Mouse (Mus musculus): ENCODE measurements at regions not wholly inside any gene's neighbourhood (a gene's known extent, or its start where the extent isn't known, plus 50 kb on each side); places are given as distances from the start of the nearest gene placed in this dataset.
A peak's percentile ranks its signal among the peaks of the same experiment; 100 is the strongest.
"Not testable (repeated sequence)": the region's sequence is repeated elsewhere in the genome, so short reads cannot be mapped to it uniquely, and the experiment has no call there.

DNA sequence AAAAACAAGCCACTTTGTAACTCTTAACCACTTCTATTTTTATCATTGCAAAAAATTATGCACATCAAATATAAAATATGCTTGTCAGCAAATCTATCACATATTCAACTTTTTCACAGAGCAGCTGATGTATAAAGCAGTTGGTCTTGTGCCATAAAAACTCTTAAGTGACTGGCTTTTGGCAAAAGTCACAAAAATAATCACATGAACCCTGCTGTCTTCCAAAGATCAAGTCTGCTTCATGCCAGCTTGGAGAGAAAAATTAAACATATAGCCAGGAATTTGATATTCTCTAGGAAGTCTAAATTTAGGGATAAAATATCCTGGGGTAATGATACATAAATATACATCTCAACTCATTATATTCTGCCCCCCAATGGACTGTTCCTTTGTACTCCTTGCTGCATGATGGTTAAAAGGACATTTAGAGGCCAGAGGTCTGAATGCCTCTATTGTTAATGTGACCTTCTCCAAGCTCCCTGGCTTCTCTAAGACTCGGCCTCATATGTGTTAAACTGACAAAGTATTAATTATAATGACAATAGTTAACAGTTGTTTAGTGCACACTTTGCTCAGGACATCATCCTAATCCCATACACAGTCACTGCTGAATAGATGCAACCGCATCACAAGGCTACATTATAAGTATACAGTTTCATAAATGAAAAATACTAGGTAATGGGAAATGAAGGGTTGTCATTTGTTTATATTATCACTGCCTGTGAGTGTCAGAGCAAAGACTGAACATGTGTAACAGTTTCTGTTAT lies 422.9 kb upstream of the Hs3st1 start:
- no peak for DNase-seq (ENCODE audit: low spot score)

DNA sequence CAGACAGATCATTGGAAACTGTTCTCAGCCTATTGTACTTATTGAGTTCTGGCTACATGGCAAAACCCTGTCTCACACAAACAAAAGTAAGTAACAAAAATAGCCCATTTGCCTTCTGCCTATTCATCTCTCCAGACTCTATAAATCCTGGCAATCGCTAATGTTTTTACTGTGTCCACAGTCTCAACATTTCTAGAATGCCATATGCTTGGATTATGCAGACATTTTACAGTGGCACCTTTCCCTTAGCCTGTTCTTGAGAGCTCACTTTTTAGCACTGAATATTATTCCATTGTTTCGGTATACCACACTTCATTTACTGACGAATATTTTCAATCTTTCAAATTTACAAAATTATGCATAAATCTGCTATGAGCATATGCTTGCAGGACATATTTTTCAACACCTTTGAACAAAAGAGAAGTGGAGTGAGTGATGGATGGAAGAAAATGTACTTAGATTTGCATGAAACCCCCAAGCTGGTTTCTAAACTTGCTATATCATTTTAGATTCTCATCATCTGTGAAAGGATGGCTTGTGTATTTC lies 381.5 kb upstream of the Hs3st1 start:
- DNase-seq (ENCODE audit: low spot score): no peak

DNA sequence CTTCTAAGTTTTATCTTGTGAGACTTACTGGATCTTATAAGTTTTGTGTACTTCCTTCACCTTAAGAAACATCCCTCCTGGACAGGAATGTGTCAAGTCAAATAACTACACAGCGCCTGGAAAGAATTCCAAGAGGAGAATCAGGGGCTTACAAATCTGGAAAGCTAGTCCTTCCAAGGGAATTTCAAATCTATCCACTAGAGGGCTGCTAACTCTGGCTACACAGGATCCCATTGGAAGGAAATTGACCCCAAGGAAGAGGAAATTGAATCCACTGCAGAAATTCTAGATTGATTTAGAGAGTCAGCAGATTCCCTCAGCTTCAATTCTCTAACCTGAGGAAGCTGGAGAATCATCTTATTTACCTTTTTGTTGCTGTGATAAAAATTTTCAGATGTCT lies 369.1 kb upstream of the Hs3st1 start:
- DNase-seq (ENCODE audit: low spot score): no peak

DNA sequence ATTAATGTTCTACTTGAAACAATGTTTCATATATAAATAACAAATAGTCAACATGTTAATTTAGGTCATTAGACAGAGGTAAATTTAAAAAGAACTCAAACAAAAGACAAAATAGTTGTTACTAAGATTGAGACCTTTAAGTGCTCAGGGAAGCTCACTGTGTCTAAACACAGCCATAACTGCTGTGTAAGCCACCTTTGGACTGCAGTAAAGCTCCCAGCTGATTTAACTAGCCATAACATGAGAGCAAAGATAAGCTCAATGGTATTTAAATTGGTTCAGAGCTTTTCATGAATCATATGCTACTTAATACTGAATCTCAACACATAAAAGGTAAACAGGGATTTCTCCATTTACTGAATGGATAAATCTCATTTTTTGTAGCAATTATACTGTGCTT lies 361.6 kb upstream of the Hs3st1 start:
- no peak for DNase-seq (ENCODE audit: low spot score)

DNA sequence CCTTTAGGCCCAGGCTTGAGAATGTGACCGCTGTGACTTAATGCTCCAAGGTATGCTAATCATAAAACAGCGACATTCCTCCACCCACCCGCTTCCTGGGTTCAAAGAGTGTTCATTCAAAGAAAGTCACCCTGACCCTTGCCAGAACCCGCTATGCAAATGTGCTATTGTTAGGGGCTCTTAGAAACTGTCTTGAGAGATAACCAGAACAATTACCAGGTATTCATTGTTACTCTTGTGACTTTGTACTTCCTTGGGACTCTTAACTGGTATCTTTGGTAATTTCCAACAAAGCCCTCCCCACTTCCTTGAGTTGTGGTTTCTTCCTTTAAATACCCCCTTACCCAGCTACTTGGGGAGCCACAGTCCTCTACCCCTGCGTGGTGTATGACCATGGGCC lies 334.3 kb upstream of the Hs3st1 start:
- not testable (repeated sequence) for DNase-seq (ENCODE audit: low spot score)

DNA sequence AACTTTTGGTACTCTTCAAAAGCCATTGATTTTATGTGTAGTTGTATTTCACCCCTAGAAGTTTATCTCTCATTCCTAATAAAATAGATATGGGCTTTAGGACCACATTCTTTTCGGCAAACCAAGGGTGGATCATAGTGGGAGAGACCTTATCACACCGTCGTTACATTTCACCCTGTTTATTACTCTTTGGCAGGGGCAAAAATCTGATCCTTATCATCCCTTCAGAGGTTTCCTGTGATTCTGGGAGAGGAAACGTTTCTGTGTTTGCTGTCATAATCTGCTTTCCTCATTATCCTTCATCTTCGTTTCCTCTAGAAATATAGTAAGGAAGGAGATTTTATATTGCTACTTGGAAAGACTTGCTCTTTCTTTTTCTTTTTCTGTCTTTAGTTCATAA lies 290.0 kb upstream of the Hs3st1 start:
- DNase-seq (ENCODE audit: low spot score): no peak

DNA sequence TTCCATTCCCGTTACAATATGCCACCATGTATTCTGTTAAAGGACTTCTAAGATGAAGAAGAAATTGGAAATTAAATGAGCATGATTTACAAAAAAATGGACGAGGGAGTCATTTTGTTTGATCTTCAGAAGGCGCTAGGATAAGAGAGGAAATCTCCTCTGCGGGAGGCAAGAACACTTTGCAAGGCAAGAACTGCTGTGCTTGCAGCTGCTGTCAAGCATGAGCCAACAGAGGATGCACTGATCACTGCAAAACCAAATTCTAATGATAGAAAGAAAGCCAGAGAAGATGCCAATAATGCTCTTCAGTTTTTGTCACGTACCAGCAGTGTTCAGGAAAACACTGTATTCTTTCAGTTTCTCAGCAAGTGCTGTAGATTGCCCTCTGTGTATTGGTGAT lies 279.2 kb upstream of the Hs3st1 start:
- no peak for DNase-seq (ENCODE audit: low spot score)

DNA sequence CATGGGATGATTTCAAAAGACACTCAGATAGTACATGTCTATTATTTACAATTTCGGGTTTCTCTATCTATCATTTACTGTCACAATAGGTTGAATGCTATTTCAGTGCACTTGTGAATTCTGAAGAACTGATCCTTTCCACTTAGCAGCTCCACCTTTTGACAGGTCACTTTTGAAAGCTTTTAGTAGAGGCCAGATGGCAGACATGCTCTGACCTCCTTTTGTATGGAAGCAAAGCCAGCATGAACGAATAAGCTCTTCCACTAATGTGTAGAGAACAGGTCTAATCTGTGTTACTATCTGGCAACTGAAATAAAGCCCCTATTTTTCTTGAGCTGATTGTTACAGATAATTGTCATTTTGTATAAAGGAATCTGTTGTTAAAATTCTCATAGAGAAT lies 278.4 kb upstream of the Hs3st1 start:
- no peak for DNase-seq (ENCODE audit: low spot score)

DNA sequence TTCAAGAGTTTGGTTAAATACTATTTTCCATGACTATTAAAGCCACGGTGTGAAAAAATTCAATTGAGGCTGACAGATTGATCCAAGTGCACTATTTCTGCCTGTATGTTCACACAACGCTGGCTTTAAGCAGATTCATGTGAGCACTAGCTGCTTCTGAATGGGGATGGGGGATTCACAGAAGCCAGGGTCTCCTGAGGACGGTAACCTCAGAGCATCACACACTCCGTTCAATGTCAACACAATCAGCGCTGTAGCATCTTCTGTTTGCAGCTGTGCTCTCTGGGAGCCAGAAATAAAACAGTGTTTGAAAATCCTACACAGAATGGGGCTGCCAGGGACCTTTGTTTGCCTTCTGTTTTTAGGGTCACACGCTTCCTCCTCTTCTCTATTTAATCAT lies 275.0 kb upstream of the Hs3st1 start:
- DNase-seq (ENCODE audit: low spot score): no peak

DNA sequence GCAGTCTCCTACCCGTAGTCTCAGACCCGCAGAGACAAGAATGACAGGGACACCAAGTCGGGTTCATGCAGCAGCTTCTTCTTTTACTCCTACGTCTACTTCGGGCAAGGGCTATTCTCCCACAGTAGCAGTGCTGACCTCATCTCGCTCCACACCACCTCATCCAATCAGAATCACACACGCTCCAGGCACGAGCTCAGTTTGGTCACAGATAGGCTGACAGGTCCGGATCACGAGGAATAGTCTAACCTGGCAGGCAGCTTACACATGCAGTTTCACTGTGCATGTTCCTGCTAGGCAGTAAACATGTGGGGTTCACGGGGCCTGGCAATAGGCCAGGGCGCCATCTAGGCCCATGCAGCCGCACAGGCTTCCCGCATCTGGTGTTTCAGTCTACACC lies 260.7 kb upstream of the Hs3st1 start:
- no peak for DNase-seq (ENCODE audit: low spot score)

DNA sequence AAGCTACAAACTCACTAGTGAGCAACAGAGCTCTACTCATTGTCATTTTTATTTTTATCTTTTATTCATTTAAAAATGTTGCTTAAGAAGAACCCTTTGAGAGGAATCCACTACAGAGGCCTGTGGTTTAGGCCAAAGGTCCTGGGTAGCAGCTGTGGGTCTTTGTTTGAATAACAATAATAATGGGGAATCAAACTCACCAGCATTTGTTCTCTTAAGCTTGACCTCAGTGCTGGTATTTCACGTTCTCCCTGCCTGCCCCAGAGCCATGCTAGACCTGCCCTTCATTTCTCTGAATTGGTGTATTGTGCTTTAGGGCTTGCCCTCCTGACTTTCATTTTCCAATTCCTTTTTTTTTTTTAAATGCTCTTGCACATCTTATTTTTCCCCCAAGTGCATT lies 232.8 kb upstream of the Hs3st1 start:
- DNase-seq (ENCODE audit: low spot score): no peak

DNA sequence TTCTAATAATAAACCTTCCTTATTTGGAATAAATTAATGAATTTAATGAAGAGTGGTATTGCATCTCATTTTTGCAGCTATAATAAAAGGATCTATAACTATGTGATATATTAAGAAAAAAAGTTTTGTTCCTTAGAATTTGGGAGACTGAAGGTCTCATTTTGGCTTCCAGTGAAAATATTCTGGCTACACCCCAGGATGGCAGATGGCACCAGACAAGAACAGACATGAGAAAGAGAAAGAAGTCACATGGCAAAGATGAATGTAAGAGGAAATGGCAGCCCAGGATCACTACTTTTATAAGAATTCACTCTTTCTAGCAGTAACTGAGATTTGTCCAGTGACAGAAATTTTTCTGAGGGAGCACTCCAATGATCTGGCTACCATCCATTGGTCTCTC lies 209.1 kb upstream of the Hs3st1 start:
- no peak for DNase-seq (ENCODE audit: low spot score)

DNA sequence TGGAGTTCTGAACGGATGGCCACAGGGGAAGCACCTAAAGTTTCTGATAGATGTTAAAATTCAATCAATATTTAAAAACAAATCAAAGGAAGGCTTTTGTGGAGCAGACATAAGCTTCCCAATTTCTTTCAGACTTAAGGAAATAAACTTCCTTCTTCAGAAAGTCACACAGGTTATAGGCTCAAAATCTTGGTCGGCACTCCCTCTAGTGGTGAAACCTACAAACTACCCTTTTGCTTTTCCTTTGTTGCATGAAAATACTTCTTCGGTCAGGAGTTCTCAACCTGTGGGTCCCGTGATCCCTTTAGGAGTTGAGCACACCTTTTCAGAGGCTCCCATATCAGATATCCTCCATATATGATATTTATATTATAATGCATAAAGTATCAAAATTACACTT lies 205.7 kb upstream of the Hs3st1 start:
- peak; percentile 20 for DNase-seq (ENCODE audit: low spot score)

DNA sequence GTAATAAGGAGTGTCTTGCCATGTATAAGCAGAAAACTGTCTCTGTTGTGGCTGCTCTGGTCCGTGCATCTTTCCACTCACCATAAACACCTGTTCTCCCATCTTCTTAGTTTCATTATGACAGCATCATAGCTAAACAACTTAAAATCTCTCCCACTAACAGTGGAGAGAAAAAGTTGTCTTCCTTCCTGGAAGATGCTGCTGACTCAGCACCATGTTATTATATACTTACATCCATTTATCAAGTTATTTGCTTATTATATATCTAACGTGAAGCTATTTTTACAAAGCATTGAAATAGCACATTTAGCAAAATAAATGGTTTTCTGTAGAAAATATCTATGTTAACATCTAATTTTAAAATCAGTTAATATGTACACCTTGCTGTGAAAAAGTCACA lies 180.3 kb upstream of the Hs3st1 start:
- no peak for DNase-seq (ENCODE audit: low spot score)

DNA sequence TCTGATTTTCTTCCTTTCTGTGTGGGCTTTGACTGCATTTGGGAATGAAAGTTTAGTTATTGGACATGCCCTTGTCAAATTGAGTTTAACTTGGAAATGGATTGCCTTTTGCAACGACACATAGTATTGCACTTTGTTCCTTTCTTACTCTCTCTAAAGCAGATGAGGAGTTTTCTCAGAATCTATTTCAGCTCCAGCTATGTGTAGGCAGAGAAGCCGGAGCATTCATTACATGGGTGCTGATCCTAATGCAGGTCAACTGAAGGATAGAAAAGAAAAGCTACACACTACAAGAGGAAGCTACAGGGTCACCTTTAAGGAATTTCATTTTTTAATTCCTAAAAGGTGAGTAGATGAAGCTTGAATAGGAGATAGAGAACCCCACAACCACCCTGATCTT lies 176.6 kb upstream of the Hs3st1 start:
- DNase-seq (ENCODE audit: low spot score): no peak

DNA sequence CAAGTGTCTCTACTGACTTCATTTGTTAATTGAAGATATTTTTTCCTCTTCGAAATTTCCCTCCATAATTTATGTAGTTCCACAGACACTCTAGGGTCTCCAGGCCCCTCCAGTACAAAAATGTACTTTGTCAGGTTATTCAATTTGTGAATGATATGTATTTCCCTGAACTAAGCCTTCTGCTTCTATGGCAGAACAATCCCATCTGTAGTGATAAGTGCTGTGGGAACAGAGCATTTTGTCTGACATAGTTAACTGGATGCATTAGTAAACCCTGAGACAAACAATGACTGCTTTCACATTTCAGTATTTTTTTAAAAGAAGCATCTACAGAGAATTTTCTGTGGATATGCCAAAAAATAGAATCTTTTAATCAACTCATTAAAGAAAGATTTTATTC lies 154.1 kb upstream of the Hs3st1 start:
- no peak for DNase-seq (ENCODE audit: low spot score)

DNA sequence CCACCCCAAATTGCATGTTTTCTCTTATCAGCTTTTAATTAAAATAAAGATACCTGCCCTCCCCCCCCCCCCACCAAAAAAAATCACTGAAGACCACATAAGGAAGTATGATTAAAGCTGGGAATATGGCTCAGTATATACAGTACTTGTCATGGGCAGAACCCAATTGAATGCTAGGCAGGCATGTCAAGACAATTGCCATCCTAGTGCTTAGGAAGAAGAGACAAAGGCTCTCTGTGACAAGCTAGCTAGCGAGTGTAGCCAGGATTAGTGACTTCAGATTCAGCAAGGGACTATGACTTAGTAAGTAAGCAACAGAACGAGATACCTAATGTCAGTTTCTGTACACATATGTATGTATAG lies 116.4 kb upstream of the Hs3st1 start:
- no peak for DNase-seq (ENCODE audit: low spot score)

DNA sequence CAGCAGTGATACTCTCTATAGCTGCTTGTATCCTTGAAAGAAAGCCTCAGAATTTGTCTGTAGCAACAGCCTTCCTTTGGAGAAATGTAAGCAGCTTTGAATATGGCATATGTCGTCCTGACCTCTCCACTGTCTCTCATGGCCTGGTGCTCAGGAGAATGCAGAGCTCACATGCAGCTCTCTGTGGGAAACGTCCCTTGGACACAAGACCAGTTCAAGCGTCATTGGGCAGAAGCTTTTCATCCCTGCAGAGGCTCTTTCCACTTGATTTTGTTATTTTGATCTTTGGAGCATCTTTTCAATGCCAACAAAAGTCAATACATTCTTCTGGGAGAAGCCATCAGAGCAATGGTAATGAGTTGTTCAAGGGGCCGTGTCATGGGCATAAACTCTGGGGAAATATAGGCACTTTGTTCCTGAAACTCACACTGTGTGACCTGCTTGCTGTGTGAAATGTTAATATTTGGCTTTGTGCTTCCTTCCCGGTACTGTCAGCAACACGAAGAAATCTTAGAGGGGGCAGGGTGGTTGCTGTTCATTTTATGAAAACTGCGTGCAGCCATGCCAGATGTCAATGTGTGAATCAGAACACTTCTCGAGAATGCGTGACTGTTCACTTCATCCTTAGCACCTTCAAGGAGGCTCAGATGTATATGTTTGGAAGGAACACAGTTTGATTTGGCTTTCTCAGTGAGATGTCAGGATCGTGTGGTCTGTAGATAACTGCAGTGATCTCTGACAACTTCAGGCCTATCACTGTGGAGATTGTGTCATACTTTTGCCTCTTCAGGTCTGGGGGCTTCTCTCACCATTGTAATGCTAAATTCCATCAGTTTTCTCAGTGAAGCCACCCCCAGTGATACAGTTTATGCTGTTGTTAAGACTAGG lies 115.8 kb upstream of the Hs3st1 start:
- no peak for DNase-seq (ENCODE audit: low spot score)

DNA sequence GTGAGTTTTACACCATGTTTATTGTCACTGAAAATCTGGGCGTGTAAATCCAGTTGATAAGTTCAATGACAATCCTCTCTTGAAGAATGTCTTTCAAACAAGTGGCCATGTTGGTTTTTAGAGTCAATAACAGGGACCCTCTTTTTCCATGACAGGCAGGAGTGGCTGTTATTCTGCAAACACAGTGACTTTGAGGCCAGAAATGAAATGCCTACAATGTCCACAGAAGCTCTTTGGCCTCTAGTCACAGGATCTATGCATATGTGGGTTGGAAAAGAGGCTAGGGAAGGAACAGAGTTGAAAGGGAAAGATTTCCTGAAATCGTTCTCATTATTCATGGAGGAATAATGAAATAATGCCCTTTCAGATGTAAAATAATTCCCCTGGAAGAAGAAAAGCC lies 101.9 kb upstream of the Hs3st1 start:
- DNase-seq (ENCODE audit: low spot score): no peak

DNA sequence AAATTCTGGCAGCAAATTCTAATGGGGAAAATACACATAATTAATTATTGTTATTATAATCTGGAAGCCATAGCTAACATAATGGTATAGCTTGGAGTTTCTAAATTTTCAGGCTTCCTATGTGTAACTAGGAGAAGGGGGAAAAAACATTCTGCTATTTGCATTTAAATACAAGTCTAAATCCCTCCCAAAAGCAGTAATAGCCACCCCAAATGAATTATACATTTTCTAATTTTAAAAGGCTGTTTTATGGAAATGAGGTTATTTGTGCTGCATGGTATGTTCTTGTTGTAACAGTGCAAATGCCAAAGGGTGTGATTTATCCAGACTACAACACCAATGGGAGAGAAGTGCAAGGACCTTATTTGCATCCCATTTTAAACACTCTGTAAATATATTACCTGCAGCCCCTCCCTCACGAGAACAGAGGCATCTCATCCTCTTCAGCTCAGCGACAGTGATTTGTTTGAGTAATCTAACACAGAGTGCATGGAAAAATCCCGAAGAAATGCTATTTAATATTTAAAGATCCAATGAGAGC lies 101.4 kb upstream of the Hs3st1 start:
- no peak for DNase-seq (ENCODE audit: low spot score)

DNA sequence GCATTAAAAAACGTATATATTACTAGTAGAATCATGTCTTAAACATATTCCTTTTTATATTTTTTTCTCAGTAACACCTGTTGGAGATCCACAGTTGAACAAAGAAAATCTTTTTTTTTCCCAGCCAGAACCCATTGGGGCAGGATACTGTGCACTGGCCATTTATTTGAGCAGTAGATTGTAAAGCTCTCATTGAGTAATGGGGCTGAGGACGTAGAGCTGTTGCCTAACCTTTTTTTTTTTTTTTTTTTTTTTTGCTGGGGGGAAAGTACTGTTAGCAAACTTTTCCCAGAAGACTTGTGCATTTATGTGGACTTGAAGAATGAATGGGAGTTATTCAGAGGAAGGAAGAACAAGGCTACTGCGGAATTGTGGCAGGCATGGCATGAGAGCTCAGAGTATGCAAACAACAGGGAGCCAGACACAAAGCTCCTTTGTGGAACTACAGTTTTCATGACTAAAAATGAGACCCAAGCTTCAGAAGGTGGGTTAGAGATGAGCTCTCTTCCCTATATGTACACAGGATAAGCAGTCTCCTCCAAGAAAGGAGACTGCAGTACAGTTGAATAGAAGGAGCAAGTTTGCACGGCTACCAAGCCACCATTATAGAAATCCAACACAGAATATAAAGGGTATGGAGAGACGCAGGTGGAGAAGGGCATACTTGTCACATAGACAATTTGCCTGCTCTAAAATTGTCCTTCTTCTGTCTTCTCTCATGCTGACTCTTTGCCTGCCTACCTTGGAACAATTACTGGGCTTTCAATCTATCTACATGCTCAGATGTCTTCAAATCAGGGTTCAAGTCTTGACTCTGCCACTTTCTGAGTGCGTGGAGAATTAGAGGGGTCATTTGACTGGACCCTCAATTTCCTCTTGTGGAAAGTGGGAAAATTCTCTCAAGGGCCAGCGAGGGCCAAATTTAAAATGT lies 100.7 kb upstream of the Hs3st1 start:
- DNase-seq (ENCODE audit: low spot score): no peak

DNA sequence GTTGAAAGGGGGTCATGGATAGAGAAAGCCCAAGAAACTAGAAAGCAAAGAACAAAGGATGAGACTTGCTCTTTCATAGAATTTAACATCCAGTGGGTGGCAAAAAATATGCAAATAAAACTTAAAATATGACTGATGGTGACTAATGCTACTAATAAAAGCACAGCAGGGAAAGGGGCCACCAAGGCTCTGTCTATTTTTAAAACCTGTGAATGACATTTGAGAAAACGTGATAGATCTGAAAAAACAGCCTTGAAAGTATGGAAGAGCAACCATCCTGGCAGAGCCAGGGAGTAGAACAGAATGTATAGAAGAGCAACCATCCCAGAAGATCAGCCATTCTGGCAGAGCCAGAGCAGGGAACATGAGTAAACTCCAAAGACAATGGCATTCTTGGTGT lies 91.9 kb upstream of the Hs3st1 start:
- no peak for DNase-seq (ENCODE audit: low spot score)

Data from urinary bladder, postnatal 25 days (tissue).